ENCODE assay signal across 8 mouse cellular contexts in genomic region chr5:124027702-124028470, GRCm38 (mm10). TPM values are rescaled to one million over a fixed set of nuclear protein-coding genes. Genes with fewer than 3 reads are reported as not detected.
DNase-seq lines count a peak whose midpoint lies in the region; ATAC-seq lines count a peak whose summit lies in the region.

No protein-coding gene starts in this region.

- H3K9me3 ChIP-seq in heart, embryonic 11.5 days (replicated peaks; ENCODE audit: control insufficient read depth, low read length) = no peaks in the 10 kb centered on the region
- H3K9me3 ChIP-seq in liver, embryonic 13.5 days (replicated peaks) = no peaks in the 10 kb centered on the region
- no peaks in the 10 kb centered on the region for H3K9me3 ChIP-seq in stomach, embryonic 16.5 days (replicated peaks; ENCODE audit: control insufficient read depth, low read length)

- H3K27me3 ChIP-seq in heart, embryonic 11.5 days (ENCODE audit: control insufficient read depth, insufficient read depth, low read length) = no peaks in the 10 kb centered on the region
- no peaks in the 10 kb centered on the region for H3K27me3 ChIP-seq in liver, embryonic 13.5 days
- no peaks in the 10 kb centered on the region for H3K27me3 ChIP-seq in stomach, embryonic 16.5 days (ENCODE audit: control insufficient read depth, insufficient read depth, low read length)

- WGBS in heart, embryonic 11.5 days (ENCODE audit: insufficient replicate concordance) = 37% methylated on average over 19 of the region's 19 CpGs
- WGBS in liver, embryonic 13.5 days (ENCODE audit: insufficient replicate concordance) = 49% methylated on average over 19 of the region's 19 CpGs
- WGBS in stomach, embryonic 16.5 days = 68% methylated on average over 19 of the region's 19 CpGs

- no peaks in the 10 kb centered on the region for H3K36me3 ChIP-seq in heart, embryonic 11.5 days (ENCODE audit: control insufficient read depth, insufficient read depth, low read length)
- H3K36me3 ChIP-seq in liver, embryonic 13.5 days = peaks cover 20% of the 10 kb centered on the region
- no peaks in the 10 kb centered on the region for H3K36me3 ChIP-seq in stomach, embryonic 16.5 days (ENCODE audit: control insufficient read depth, insufficient read depth, low read length)

- H3K9ac ChIP-seq in heart, embryonic 11.5 days (ENCODE audit: low read depth, low read length) = peak overlapping the region; percentile 65
- peak overlapping the region; percentile 49 for H3K9ac ChIP-seq in liver, embryonic 13.5 days
- peak overlapping the region; percentile 44; the same call in 1 of the 2 replicates for H3K9ac ChIP-seq in stomach, embryonic 16.5 days (ENCODE audit: low read length)

- H3K27ac ChIP-seq in heart, embryonic 11.5 days (ENCODE audit: low read depth, low read length) = peak overlapping the region; percentile 93
- H3K27ac ChIP-seq in liver, embryonic 13.5 days = peak overlapping the region; percentile 69
- peak overlapping the region; percentile 29; the same call in 1 of the 2 replicates for H3K27ac ChIP-seq in stomach, embryonic 16.5 days (ENCODE audit: low read length)

- no peak for DNase-seq in heart, adult 9 months (ENCODE audit: low spot score in 2 of 2)
- peak; percentile 29 for DNase-seq in retina, postnatal 1 day
- DNase-seq in retina, embryonic 14.5 days (ENCODE audit: low spot score) = no peak
- no peak for DNase-seq in liver, embryonic 13.5 days
- no peak for DNase-seq in gastrocnemius, adult 18-20 months (ENCODE audit: low spot score)

- ATAC-seq in heart, embryonic 11.5 days (replicated peaks; ENCODE audit: insufficient number of reproducible peaks, low FRiP score, low TSS enrichment) = no peak
- no peak for ATAC-seq in liver, embryonic 13.5 days (ENCODE audit: low read depth)
- no peak for ATAC-seq in stomach, embryonic 16.5 days (ENCODE audit: insufficient read depth, low FRiP score)
- no peak for ATAC-seq in CD4-positive, CD25-positive, alpha-beta regulatory T cell, adult 4 months

- H3K4me2 ChIP-seq in heart, embryonic 11.5 days = peak overlapping the region; percentile 64
- peak overlapping the region; percentile 28 for H3K4me2 ChIP-seq in liver, embryonic 13.5 days
- H3K4me2 ChIP-seq in stomach, embryonic 16.5 days (ENCODE audit: low read depth, low read length) = peak overlapping the region; percentile 11

- H3K4me1 ChIP-seq in heart, embryonic 11.5 days (ENCODE audit: control insufficient read depth, insufficient read depth, low read length) = peaks cover 75% of the 10 kb centered on the region
- H3K4me1 ChIP-seq in liver, embryonic 13.5 days (replicated peaks) = peaks cover 94% of the 10 kb centered on the region
- H3K4me1 ChIP-seq in stomach, embryonic 16.5 days (ENCODE audit: control insufficient read depth, insufficient read depth, low read length) = peaks cover 62% of the 10 kb centered on the region

- H3K4me3 ChIP-seq in heart, embryonic 11.5 days (ENCODE audit: low read depth, low read length) = peak overlapping the region; percentile 6
- peak overlapping the region; percentile 14; the same call in 1 of the 2 replicates for H3K4me3 ChIP-seq in liver, embryonic 13.5 days (replicated peaks)
- H3K4me3 ChIP-seq in stomach, embryonic 16.5 days (replicated peaks; ENCODE audit: low read length) = no peak overlapping the region

RNA-seq across cellular contexts. Expression of gene Vps37b, which starts 4.2 kb away (rescaled TPM):
- polyA plus RNA-seq in heart, embryonic 11.5 days (2014; fragmentation: Nextera tagmentation; extraction: Ambion mirVana) = 43.3 and 48.2 TPM in 2 replicates
- polyA plus RNA-seq in liver, embryonic 13.5 days (2015; fragmentation: Nextera tagmentation; extraction: Ambion mirVana) = 16.1 and 18.0 TPM in 2 replicates
- polyA plus RNA-seq in stomach, embryonic 16.5 days (2015; fragmentation: Nextera tagmentation; extraction: Ambion mirVana) = 39.6 and 44.4 TPM in 2 replicates
- 1 to 10 TPM; 5.7 to 6.6 TPM for total RNA-seq in gastrocnemius, adult 18-20 months (2021)
- polyA plus RNA-seq in CD4-positive, CD25-positive, alpha-beta regulatory T cell, adult 4 months (2017; shearing (Covaris generic)) = 10 to 100 TPM; 17.8 to 22.1 TPM

RNA-seq across cellular contexts. Expression of gene Hip1r, which starts 54.5 kb away (rescaled TPM):
- polyA plus RNA-seq in heart, embryonic 11.5 days (2014; fragmentation: Nextera tagmentation; extraction: Ambion mirVana) = 2.7 and 2.9 TPM in 2 replicates
- 11.3 and 12.9 TPM in 2 replicates for polyA plus RNA-seq in liver, embryonic 13.5 days (2015; fragmentation: Nextera tagmentation; extraction: Ambion mirVana)
- polyA plus RNA-seq in stomach, embryonic 16.5 days (2015; fragmentation: Nextera tagmentation; extraction: Ambion mirVana) = 31.2 and 35.2 TPM in 2 replicates
- 10 to 100 TPM in 1 of 2 experiments, 1 to 10 TPM in 1; 9.4 to 19.6 TPM for total RNA-seq in gastrocnemius, adult 18-20 months (2021)
- polyA plus RNA-seq in CD4-positive, CD25-positive, alpha-beta regulatory T cell, adult 4 months (2017; shearing (Covaris generic)) = 10 to 100 TPM; 11.0 to 12.1 TPM

Comparison
In these comparisons a context has a peak if more than half of its experiments do, and no peak if none do; other contexts are left out.
1. H3K27ac ChIP-seq: peak in every context shown above with its lines; median percentile 93 in heart, embryonic 11.5 days; 69 in liver, embryonic 13.5 days; 29 in stomach, embryonic 16.5 days.
2. H3K4me2 ChIP-seq: peak in every context shown above with its lines; median percentile 64 in heart, embryonic 11.5 days; 28 in liver, embryonic 13.5 days; 11 in stomach, embryonic 16.5 days.